Mouse (Mus musculus) layer of hippocampus, postnatal 14 days (tissue): ENCODE results near the gene Lect2. TPM values are rescaled to one million over a fixed set of nuclear protein-coding genes. Genes with fewer than 3 reads are reported as not detected.

Experiments used
- DNase-seq, 2 experiments: peaks; one replicate each; pipeline ENCODE4 v3.0.0; 2021 to 2022; ENCODE audit warnings: low spot score in 2 of 2, mixed read lengths in 1 of 2
- total RNA-seq, 2 experiments: library from RNA; stranded (reverse); gene quantifications; 2 replicates each; pipeline ENCODE4 v1.2.3; 2021

The Lect2 gene
- total RNA-seq, 2 experiments from 2014 or later = not detected

GRCm38 (mm10) chr13:56506871-56507496 lies 41.3 kb downstream of the Lect2 start:
- no peak for DNase-seq

DNA sequence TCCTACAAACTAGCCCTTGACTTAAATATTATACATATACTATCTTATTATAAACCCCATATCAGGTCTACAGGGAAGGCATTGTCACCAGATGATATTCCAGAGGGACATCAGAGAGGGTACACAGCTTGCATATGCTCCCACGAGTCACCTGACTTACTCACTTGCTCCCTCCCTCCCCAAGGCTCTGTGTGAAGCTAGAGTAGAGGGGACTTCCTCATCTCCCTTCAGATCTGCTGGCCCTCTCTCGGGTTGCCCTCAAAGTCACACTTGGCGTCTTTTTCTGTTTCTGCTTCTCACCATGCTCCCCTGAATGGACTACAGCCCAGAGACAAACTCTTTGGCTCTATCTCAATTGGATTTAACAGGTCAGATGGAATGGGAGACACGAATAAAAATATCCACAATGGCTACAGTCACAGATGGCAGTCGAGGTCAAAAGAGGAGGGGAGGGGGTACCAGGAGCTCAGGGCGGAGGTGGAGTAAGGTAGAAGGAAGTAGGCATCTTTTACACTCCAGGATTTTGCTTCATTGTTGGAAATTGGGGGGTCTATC lies 46.4 kb downstream of the Lect2 start:
- DNase-seq = no peak

DNA sequence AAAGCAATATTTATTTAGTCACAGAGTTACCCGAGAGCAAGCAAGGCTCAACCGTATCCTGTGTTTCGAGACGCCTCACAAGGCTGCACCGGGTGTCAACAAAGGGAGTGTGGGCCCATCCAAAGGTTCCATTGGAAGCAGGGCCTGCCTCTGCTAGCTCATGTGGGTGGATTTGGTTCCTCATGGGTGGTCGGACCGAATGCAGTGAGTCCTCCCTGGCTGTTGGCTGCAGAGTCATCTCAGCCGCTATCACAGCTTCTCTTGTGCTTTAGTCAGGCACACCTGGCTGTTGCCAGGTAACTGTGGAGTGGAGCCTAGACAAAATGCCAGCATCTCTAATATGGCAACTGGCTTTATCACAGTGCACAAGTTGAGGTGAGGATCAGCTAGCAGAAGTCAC lies 47.7 kb downstream of the Lect2 start:
- no peak for DNase-seq

GRCm38 (mm10) chr13:56500132-56500531 lies 48.2 kb downstream of the Lect2 start:
- no peak for DNase-seq

DNA sequence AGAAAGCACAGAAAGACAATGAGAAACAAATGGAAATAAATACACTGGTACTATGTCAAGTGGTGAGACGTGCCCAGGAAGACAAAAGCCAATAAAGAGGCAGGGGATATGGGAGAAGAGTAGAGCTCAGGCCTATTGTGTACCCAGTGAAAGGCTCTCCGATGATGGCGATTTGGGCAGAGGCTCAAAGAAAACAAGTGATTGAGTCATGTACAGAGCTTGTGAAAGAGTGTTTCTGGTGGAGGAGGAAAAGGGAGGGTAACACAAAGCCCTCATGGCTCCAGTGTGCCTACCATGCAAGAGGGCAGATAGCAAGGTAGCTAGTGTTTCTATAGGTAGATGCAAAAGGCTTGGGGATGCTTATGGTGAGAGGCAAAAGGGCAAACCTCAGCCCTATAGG lies 53.9 kb downstream of the Lect2 start:
- DNase-seq = no peak

Other genes with a start within 250 kb of the Lect2 start
- not detected for gene Gm3045, start 121.9 kb downstream of the Lect2 start, total RNA-seq
- under 1 TPM in 1 of 2 experiments, not detected in 1; 0.12 TPM for gene Slc25a48, start 110.1 kb downstream of the Lect2 start, total RNA-seq
- gene Il9, start 66.3 kb downstream of the Lect2 start, total RNA-seq = not detected
- 1 to 10 TPM; 4.3 to 5.7 TPM for gene Fbxl21, start 26.0 kb downstream of the Lect2 start, total RNA-seq
- 1 to 10 TPM; 3.3 to 4.7 TPM for gene Tgfbi, start 61.0 kb upstream of the Lect2 start, total RNA-seq
- gene Smad5, start 154.5 kb upstream of the Lect2 start, total RNA-seq = 10 to 100 TPM; 26.5 to 28.7 TPM
- 1 to 10 TPM; 1.6 to 1.7 TPM for gene Gm45623, start 205.3 kb upstream of the Lect2 start, total RNA-seq